Mouse (Mus musculus) gastrocnemius, adult 8-10 months (tissue): ENCODE results near the gene Nhlrc3. TPM values are rescaled to one million over a fixed set of nuclear protein-coding genes. Genes with fewer than 3 reads are reported as not detected.

Experiments used
- DNase-seq, 2 experiments: peaks; one replicate each; pipeline ENCODE4 v3.0.0; 2022; ENCODE audit warnings: low spot score in 2 of 2
- total RNA-seq, 4 experiments: library from RNA; stranded (reverse); gene quantifications; 2 replicates each; pipeline ENCODE4 v1.2.4; 2022

Gene Nhlrc3
- total RNA-seq, 4 experiments from 2014 or later: 1.5 to 2.9 (median 2.4) TPM

GRCm38 (mm10) chr3:53454984-53455383 lies 8.1 kb downstream of the Nhlrc3 start:
- DNase-seq: no peak

GRCm38 (mm10) chr3:53454561-53454960 lies 8.6 kb downstream of the Nhlrc3 start:
- no peak for DNase-seq

- no peak for DNase-seq
Measured at GRCm38 (mm10) chr3:53454005-53454404, 9.1 kb downstream of the Nhlrc3 start.

- no peak for DNase-seq
Measured at GRCm38 (mm10) chr3:53453346-53453745, 9.8 kb downstream of the Nhlrc3 start.

- no peak for DNase-seq
Measured at GRCm38 (mm10) chr3:53452351-53452750, 10.8 kb downstream of the Nhlrc3 start.

- no peak for DNase-seq
Measured at GRCm38 (mm10) chr3:53450666-53451065, 12.5 kb downstream of the Nhlrc3 start.

- no peak for DNase-seq
Measured at GRCm38 (mm10) chr3:53448208-53448607, 14.9 kb downstream of the Nhlrc3 start.

- no peak for DNase-seq
Measured at GRCm38 (mm10) chr3:53446801-53447200, 16.3 kb downstream of the Nhlrc3 start.

GRCm38 (mm10) chr3:53445540-53445939 lies 17.6 kb downstream of the Nhlrc3 start:
- DNase-seq: no peak

- DNase-seq: no peak
Measured at GRCm38 (mm10) chr3:53436550-53436949, 26.6 kb downstream of the Nhlrc3 start.

- DNase-seq: no peak
Measured at GRCm38 (mm10) chr3:53434610-53435009, 28.5 kb downstream of the Nhlrc3 start.

- no peak for DNase-seq
Measured at GRCm38 (mm10) chr3:53423576-53423975, 39.6 kb downstream of the Nhlrc3 start.

- no peak for DNase-seq
Measured at GRCm38 (mm10) chr3:53422691-53423090, 40.4 kb downstream of the Nhlrc3 start.

GRCm38 (mm10) chr3:53421656-53422055 lies 41.5 kb downstream of the Nhlrc3 start:
- DNase-seq: no peak

GRCm38 (mm10) chr3:53417701-53418100 lies 45.4 kb downstream of the Nhlrc3 start:
- no peak for DNase-seq

- DNase-seq: no peak
Measured at GRCm38 (mm10) chr3:53416036-53416506, 47.1 kb downstream of the Nhlrc3 start.

GRCm38 (mm10) chr3:53413959-53414358 lies 49.2 kb downstream of the Nhlrc3 start:
- no peak for DNase-seq

- DNase-seq: no peak
Measured at GRCm38 (mm10) chr3:53413465-53413864, 49.7 kb downstream of the Nhlrc3 start.

GRCm38 (mm10) chr3:53412259-53412658 lies 50.9 kb downstream of the Nhlrc3 start:
- DNase-seq: no peak

- DNase-seq: no peak
Measured at GRCm38 (mm10) chr3:53410031-53410430, 53.1 kb downstream of the Nhlrc3 start.

- no peak for DNase-seq
Measured at GRCm38 (mm10) chr3:53407145-53407544, 56.0 kb downstream of the Nhlrc3 start.
